Mouse (Mus musculus) heart, postnatal 0 days (tissue): ENCODE data around the gene Abca4. TPM values are rescaled to one million over a fixed set of nuclear protein-coding genes. Genes with fewer than 3 reads are reported as not detected.

Source experiments
- ATAC-seq: fragments of 200-750 bp; cut with Nextera tagmentation; 2 replicates; pipeline ENCODE4 v1.8.0; 2017; ENCODE audit warnings: low read depth, moderate number of reproducible peaks, moderate library complexity; ENCODE audit not compliant: insufficient read depth
- DNase-seq: peaks from one replicate; pipeline ENCODE4 v3.0.0-alpha.2; 2016; ENCODE audit warnings: low spot score
- H3K27ac ChIP-seq: fragments of 300-500 bp; sonication (generic); 2 replicates; pipeline ENCODE4 v1.5.1; 2014; ENCODE audit warnings: low read depth, mild to moderate bottlenecking
- H3K27me3 ChIP-seq: fragments of 300-500 bp; sonication (generic); 2 replicates; pipeline ENCODE4 v1.6.1; 2014; ENCODE audit warnings: low read length, mixed read lengths; ENCODE audit not compliant: control insufficient read depth, insufficient read depth
- H3K36me3 ChIP-seq: fragments of 300-500 bp; sonication (generic); replicated peaks from 2 replicates; pipeline ENCODE4 v1.6.1; 2014; ENCODE audit warnings: low read length, mixed read lengths; ENCODE audit not compliant: control insufficient read depth, insufficient read depth
- H3K4me1 ChIP-seq: fragments of 300-500 bp; sonication (generic); 2 replicates; pipeline ENCODE4 v1.6.1; 2014; ENCODE audit warnings: antibody characterized with exemption; ENCODE audit not compliant: control insufficient read depth, insufficient read depth
- H3K4me2 ChIP-seq: fragments of 300-500 bp; sonication (generic); 2 replicates; pipeline ENCODE4 v1.6.1; 2014; ENCODE audit warnings: low read depth, mild to moderate bottlenecking, low read length, moderate library complexity
- H3K4me3 ChIP-seq: fragments of 300-500 bp; sonication (generic); 2 replicates; pipeline ENCODE4 v1.5.1; 2014; ENCODE audit warnings: low read depth, low read length
- H3K9ac ChIP-seq: fragments of 300-500 bp; sonication (generic); replicated peaks from 2 replicates; pipeline ENCODE4 v1.6.1; 2014; ENCODE audit warnings: low read depth, low read length, mixed read lengths
- H3K9me3 ChIP-seq: fragments of 300-500 bp; sonication (generic); replicated peaks from 2 replicates; pipeline ENCODE4 v1.6.1; 2016; ENCODE audit warnings: low read length; ENCODE audit not compliant: control insufficient read depth
- CTCF ChIP-seq: IDR thresholded peaks from 2 replicates; pipeline ENCODE4 v1.5.1; 2016; ENCODE audit warnings: antibody characterized with exemption, control low read depth, low read depth
- EP300 ChIP-seq: IDR thresholded peaks from 2 replicates; pipeline ENCODE4 v1.6.1; 2016; ENCODE audit warnings: antibody characterized with exemption, low read depth
- WGBS: fragments of 180-500 bp; shearing (Covaris S2); extraction: QIAGEN DNeasy Blood & Tissue Kit; methylation state at CpG from one replicate; pipeline ENCODE4 v1.1.7; 2014; 5-methylcytosine and 5-hydroxymethylcytosine counted together
- polyA plus RNA-seq: library from polyadenylated mRNA; unstranded; fragments of >200 nt; fragmentation: Nextera tagmentation; extraction: Ambion mirVana; gene quantifications from 2 replicates; pipeline ENCODE4 v1.2.1, GENCODE M21; 2015
- total RNA-seq: library from RNA; depleted of rRNA; stranded (reverse); fragments of >200 nt; gene quantifications from 2 replicates; pipeline ENCODE4 v1.2.3, GENCODE M21; 2014; ENCODE audit warnings: low replicate concordance

The Abca4 gene
- total and polyA plus RNA-seq, 2 experiments from 2014 or later: 5.7 to 21.9 TPM

DNA sequence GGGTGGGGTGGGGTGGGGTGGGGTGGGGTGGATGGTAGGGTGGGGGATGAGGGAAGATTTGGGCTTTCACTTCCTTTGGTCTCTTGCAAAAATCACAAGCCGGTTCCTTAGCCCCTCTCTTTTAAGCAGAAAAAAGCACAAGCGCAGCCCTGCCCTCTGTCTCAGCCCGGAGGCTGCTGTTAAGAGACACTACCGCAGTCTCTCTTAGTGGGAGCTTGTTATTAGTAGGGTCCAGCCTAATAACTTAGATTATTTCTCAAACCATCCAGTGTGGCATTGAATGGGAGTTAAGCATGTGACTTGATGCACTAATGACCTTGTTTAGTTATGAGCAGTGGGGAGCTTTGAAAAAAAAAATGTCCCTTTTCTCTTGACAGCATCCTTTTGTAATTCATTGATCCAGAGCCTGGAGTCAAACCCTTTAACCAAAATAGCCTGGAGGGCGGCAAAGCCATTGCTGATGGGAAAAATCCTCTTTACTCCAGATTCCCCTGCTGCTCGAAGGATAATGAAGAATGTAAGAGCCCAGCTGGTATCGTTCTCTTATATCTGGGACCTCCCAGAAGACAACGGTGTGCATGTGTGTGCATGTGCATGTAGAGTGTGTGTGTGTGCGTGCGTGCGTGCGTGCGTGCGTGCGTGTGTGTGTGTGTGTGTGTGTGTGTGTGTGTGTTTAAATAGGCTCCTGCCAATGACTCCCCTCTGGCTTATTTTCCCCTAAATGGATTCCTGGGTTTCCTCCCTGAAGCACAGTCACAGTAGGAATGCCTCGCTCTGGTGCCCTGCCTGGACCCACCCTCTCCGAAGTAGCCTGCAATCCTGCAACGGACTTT, 41.1 kb downstream of the Abca4 start:
- Histone ChIP-seq H3K9me3 (no peaks in the 10 kb centered on the region), H3K4me3 (no peak overlapping the region), H3K36me3 (no peaks in the 10 kb centered on the region), H3K9ac (no peak overlapping the region), H3K27me3 (no peaks in the 10 kb centered on the region), H3K4me2 (no peak overlapping the region), H3K27ac (no peak overlapping the region), H3K4me1 (peaks cover 15% of the 10 kb centered on the region; the same call in 1 of the 2 replicates)
- TF ChIP-seq EP300 (no peak), CTCF (no peak)
- no peak for ATAC-seq
- WGBS: 83% methylated on average over 18 of the region's 18 CpGs
- no peak for DNase-seq

DNA sequence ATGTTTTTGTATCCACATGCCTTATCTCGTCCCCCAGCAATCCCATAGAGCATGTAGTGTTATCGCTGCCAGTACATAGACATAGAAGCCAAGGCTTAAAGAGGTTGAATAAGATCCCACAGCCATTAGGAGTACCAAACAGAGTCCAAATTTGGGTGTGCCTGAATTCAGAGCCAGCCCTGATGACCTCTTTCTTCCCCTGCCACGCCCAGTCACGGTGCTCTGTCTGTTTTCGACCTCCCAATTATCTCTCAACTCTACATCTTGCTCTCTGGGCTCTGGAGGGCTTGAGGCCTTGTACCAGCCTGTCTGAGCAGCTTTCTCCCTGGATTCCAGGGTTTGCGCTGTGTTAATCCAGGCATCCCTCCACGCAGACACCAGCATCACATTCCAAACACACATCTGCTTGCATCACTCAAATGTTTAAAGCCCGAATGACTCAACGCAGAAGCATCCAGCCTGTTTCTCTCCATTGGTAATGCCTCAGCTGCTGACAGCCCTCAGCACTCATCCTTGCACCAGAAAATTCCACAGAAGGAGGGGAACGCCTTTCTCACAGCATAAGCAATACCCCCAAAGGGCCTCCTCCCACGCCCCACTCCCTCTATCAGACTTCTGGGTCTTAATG, 43.9 kb downstream of the Abca4 start:
- Histone ChIP-seq H3K9ac (no peak overlapping the region), H3K4me1 (peaks cover 15% of the 10 kb centered on the region; the same call in 1 of the 2 replicates), H3K4me2 (no peak overlapping the region), H3K27me3 (no peaks in the 10 kb centered on the region), H3K27ac (peak overlapping the region; percentile 36; the same call in 1 of the 2 replicates), H3K36me3 (no peaks in the 10 kb centered on the region), H3K4me3 (no peak overlapping the region), H3K9me3 (no peaks in the 10 kb centered on the region)
- WGBS: 31% methylated on average over 11 of the region's 11 CpGs
- ATAC-seq (peak; percentile 86), DNase-seq (peak; percentile 76)
- TF ChIP-seq EP300 (no peak), CTCF (no peak)

DNA sequence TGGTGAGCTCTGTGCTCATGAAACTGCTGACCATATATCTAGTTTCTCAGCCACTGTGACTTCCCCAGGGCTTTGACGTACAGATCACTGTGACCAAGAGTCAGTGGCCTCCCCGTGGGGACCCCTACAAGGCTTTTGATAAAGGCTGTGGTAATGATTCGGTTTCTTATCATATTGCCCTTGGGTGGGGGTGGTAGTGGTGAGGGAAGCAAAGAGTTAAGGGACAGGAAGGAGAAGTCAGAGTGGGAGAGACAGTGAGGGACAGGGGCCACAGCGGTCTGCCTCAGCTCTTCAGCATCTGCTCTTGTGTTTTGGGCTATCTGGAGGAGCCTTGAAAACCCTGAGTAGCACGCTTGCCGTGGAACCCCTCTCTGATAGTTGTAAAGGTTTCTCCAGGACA, 46.1 kb downstream of the Abca4 start:
- H3K4me1 ChIP-seq: peaks cover 15% of the 10 kb centered on the region; the same call in 1 of the 2 replicates
- DNase-seq (peak; percentile 3), ATAC-seq (no peak)
- WGBS: 67% methylated on average over 6 of the region's 6 CpGs
- no peaks in the 10 kb centered on the region for H3K9me3 ChIP-seq
- H3K4me2 ChIP-seq: no peak overlapping the region
- TF ChIP-seq CTCF (no peak), EP300 (no peak)
- no peaks in the 10 kb centered on the region for H3K36me3 ChIP-seq
- H3K9ac ChIP-seq: no peak overlapping the region
- no peak overlapping the region for H3K4me3 ChIP-seq
- H3K27me3 ChIP-seq: no peaks in the 10 kb centered on the region
- H3K27ac ChIP-seq: no peak overlapping the region

DNA sequence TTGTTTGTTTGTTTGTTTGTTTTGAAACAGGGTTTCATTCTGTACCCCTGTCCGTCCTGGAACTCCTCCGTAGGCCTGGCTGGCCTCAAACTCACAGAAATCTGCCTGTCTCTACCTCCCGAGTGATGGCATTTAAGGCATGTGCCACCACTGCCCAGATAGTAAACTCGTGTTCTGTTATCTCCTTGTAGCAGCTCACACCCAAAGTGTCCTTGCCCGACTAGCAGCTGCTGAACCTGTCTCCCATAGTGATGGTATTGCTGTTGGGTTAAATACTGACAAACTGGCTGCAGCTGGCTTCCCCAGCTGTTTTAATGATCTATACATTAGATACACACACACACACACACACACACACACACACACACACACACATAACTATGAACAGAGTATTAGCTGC, 55.5 kb downstream of the Abca4 start:
- Histone ChIP-seq H3K27me3 (no peaks in the 10 kb centered on the region), H3K36me3 (no peaks in the 10 kb centered on the region), H3K4me1 (peaks cover 34% of the 10 kb centered on the region), H3K27ac (no peak overlapping the region), H3K4me3 (no peak overlapping the region), H3K4me2 (no peak overlapping the region), H3K9me3 (no peaks in the 10 kb centered on the region), H3K9ac (no peak overlapping the region)
- ATAC-seq: no peak
- 34% methylated on average over 5 of the region's 5 CpGs for WGBS
- no peak for DNase-seq
- TF ChIP-seq EP300 (no peak), CTCF (no peak)

DNA sequence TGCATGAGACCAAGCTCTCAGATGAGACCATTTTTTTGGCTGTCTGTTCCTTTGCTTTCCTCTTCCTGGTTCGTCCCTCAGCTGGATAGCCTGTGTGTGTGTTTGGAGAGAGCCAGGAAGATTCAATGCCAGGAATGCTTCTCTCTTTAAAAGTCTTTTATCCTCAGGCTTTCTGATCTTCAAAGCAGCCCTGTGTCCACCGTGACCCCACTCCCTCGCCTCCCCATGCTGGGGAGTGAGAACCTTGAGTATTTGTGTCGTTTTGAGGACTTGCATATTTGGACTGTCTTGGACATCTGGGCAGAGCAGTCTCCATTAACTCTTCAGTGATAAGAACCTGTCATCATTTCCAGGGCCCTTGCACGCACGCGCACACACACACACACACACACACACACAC, 57.8 kb downstream of the Abca4 start:
- Histone ChIP-seq H3K36me3 (no peaks in the 10 kb centered on the region), H3K4me2 (no peak overlapping the region), H3K9me3 (no peaks in the 10 kb centered on the region), H3K27ac (no peak overlapping the region), H3K27me3 (no peaks in the 10 kb centered on the region), H3K4me3 (no peak overlapping the region), H3K4me1 (peaks cover 25% of the 10 kb centered on the region), H3K9ac (no peak overlapping the region)
- TF ChIP-seq CTCF: no peak
- no peak for TF ChIP-seq EP300
- WGBS: 41% methylated on average over 7 of the region's 7 CpGs
- ATAC-seq (no peak), DNase-seq (no peak)
